Mouse (Mus musculus): Measurements from ENCODE around the gene Ces1f.

- no peak for TF ChIP-seq CTCF (IDR thresholded peaks at IDR 0.05; ENCODE audit: low read depth)
- TF ChIP-seq EP300 (IDR thresholded peaks at IDR 0.05; ENCODE audit: low read depth) = no peak
Observed at GRCm38 (mm10) chr8:93278176-93278805, 1.3 kb downstream of the Ces1f start.
